Mouse (Mus musculus): ENCODE data around the gene Rasgef1b.

Rasgef1b gene

DNA sequence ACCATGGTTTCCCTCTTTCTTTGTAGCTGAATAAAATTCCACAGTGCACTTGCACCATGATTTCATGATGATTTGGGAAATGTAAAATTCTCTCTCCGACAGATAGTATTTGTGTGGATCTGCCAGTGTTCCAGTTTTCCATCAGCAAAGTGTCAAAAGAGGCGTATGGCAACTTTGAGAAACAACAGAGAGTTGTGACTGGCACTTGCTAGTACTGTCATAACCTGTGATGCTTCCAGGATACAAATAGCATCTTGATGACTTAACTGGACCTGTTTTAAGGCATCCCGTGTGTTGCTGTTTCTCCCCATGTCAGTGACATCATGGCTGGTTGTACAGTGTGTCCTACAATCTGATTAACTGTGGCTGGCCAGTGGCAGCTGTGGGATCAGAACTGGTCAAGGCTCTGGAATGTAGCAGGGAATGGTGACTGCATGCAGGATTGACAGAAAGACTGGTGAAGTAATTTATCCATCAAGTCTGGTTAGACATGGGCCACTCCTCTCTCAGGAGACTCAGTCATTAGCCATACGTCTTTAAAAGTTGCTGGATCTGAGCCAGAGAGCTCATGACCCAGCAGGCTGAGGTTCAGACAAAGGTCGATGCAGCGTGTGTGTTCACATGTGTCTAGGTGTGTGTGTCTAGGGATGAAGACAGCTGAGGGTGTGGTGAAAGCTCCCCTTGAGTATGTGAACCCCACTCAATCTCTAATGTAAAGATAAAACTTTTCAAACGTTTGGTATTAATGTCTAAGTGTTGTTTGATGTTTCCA lies 328.8 kb downstream of the Rasgef1b start:
- peak; percentile 63 for DNase-seq (ENCODE audit: low spot score)

DNA sequence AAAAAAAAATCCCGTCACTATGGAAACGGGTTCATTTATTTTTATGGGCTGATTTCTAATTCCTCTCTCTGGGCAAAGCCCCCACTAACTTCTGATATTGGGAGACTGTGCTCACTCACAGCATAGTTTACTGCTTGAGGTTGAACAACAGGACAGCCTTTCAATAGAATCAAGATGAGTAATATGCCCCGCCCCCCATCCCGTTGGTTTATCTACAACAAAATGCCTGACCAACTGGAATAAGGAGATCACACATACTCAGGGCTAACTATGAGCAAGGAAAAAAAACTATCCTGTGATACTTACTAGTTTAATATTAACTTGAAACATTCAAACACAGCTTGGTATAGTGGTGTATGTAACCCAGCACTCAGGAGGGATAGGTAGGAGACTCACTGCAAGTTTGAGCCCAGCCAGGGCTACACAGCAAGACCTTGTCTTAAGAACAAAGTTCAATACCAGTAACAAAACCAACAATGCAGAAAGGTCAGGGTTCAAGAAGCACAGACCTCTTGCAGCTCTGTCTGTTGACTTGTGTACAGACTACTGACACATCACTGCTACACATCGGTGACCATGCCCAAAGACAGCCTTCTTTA lies 330.3 kb downstream of the Rasgef1b start:
- no peak for DNase-seq (ENCODE audit: low spot score)

DNA sequence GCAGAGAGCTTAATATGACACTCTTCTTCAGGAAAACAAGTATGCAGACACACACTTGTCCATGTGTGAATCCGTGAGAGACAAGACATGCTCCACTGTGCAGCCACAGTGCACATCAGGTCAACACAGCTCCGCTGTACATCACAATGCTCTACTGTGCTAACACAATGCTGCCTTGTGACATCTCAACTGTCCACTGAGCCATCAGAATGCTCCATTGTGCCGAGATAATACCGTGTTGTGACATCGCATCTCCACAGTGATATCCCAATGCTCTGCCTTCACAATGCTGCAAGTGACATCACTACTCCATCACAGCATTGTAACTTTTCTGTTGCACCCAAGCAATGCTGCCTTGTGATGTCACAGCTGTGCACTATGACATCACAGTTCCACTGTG lies 334.3 kb downstream of the Rasgef1b start:
- DNase-seq (ENCODE audit: low spot score): no peak

DNA sequence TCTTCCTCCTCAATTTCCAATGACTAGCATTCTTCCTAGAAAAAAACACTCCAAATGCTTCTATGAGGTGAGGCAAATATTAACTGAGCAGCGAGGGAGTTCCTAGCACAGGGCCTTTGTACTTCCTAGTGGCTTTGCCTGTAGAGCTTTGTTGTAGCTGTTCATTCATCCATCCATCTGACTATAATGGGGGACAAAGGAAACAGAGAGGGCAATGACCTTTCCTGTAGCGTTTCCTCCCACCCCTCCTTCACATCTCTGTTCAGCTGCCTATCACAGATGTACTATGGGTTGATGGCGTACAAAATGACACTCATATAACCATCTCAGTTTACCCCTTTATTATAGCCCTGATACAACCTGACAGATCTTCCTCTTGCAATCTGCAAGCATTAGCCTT lies 337.3 kb downstream of the Rasgef1b start:
- no peak for DNase-seq (ENCODE audit: low spot score)

DNA sequence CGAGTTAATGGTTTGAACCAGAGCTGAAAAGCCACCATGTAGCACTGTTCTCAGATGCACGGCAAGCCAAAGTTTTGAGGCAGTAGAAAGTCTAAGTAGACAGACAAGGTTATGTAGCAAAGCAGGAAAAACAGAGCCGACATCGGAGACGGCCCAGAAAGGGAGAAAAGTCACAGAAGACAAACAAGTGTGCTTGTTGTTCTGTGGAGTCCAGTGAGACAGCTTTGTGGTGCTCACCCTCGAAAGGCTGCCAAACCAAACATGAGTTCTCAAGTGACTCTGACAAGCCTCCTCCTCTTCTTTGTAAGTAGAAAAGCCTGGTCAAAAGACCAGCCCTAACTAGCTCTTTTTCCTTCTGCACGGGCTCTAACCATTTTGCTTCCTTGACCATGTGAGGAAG lies 338.1 kb downstream of the Rasgef1b start:
- no peak for DNase-seq (ENCODE audit: low spot score)

DNA sequence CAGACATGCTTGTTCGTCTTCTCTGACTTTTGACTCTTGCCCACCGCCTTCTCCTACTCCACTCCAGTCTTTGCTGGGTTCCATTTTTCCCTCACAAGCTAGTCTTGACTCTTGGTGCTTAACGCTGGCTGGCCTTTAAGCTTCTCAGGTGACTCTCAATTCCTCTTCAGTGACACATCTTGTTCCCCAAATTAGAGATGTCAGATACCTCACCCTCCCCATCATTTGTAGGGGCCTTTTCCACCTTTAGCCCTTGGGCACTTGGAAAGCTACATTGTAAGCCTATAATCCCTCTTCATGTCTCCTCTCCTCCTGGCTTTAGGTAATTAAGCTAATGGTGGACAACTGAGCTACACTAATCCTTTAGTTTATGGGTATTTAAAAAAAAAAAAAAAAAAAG lies 338.6 kb downstream of the Rasgef1b start:
- DNase-seq (ENCODE audit: low spot score): no peak

DNA sequence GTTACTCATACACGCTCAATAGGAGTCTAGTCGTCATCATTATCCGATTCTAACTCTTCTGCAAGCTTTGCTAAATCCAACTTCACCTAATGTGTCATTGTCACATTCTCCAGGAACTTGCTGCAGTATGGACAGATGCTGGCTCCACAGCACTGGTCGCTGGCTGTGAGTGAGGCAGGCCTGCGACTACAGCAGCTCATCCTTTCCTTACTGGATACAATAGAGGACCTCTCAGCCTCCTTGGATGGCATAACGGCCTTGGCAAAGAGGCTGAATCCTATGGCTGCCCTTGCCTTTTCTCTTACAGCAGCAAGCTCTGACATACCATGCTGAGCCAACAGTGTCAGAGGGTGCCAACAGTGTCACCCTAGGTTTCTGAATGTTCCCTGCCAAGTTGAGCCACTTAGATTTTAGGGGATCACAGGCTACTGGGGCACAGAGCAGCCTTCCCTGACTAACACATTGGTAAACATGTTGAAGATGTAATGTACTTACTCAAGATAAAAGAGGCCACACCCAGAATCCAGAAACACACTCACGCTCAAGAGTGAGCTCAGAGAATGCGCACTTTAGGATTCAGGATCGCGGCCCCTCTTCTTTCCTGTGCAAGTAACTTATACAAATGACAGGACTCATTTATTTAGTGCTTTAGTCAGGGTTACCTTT lies 340.1 kb downstream of the Rasgef1b start:
- DNase-seq (ENCODE audit: low spot score): no peak

DNA sequence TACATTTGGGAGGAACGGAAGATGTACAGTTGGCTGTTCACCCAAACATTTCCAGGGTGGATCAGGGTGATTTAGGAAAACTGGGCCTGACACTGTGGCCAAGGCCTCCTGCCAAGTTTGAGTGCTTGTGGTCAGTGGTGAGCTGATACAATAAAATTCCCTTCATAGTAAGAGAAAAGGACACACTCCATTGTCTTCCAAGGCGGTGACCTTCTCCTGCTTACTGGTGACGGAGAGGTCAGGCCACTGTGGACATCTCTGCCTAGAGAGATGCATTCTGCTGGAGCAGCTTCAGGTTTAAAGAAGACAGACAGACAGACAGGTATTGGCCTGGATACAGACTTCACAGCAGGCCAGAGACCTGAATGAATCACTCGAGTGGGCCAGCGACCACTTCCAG lies 340.7 kb downstream of the Rasgef1b start:
- no peak for DNase-seq (ENCODE audit: low spot score)

DNA sequence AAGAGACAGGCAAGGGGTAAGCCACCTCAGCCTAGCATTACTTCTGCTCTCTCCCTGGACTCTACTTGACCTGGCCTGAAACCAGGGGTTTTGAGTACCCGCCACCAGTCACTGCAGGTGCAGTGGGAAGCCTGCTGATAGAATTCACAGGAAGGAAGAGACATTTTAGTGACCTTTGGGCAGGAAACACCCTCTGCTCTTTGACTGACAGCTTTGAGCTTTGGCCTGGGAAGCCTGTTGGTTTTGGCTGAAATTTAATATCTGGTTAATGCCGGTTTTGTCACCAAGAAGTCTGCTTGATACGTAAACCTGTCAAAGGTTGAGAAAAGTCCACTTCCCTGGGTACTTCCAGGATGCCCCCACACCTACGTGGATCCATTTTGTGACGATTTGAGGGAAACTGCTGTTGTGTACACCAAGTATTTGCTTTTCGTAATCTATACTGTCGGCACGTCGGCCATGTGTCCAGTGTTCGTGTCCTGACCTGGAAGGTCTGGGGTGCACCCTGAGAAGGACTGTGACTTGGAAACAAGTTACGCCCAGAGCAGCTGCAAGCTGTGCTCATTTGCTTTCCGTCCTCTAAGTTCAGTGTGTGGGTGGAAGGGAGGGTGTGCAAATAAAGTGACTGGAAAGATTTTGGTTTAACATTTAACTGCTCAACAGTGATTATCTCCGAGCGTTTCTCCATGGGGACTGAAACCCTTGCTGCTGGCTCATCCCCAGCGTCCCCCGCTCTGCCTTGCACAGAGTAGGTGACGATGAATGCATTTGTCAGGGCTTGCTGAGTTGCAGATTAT lies 341.5 kb downstream of the Rasgef1b start:
- no peak for DNase-seq (ENCODE audit: low spot score)

DNA sequence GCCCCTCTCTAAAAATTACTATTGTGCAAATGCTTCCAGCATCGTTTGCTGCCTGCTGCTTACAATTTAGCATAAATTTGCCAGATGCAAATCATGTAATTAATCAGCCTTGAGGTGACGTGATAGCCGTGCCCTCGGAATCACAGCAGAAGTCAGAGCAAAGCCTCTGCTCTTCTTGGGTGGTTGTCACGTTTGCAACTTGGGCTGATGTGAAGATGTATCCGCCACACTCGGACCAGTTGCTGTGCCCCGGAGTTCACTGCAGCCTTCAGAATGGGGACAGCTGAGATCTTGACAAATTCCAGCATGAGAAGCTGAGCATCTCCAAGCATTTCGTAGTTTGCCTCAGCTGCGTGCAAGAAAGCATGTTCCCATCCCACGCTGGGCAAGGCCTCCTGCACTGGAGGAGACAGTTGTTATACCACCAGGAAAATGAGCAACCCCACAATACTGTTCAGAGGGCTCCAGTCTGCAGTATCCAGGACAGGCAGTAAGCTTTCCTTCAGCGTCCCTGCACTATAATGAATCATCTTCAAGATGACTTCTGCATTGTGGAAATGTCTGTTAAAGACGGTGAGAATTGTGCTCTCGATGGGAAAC lies 342.5 kb downstream of the Rasgef1b start:
- DNase-seq (ENCODE audit: low spot score): no peak

DNA sequence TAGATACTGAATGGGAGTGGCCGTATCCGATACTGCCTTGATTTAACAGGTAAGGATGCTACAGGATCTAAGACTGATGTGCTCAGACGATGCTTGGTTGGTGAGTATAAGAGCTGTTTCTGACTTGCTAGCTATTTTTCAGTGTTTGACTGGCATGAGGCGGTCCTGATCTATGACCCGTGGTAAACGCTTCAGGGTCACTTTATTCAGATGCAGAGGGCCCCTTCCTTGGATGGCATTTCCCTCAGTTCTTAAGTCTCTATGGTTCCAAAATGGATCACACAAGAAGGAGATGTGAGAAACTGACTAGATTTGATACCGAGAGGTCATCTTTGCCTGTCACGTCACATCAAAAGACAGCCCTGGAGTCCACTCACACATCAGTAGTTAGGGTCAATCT lies 343.1 kb downstream of the Rasgef1b start:
- no peak for DNase-seq (ENCODE audit: low spot score)

DNA sequence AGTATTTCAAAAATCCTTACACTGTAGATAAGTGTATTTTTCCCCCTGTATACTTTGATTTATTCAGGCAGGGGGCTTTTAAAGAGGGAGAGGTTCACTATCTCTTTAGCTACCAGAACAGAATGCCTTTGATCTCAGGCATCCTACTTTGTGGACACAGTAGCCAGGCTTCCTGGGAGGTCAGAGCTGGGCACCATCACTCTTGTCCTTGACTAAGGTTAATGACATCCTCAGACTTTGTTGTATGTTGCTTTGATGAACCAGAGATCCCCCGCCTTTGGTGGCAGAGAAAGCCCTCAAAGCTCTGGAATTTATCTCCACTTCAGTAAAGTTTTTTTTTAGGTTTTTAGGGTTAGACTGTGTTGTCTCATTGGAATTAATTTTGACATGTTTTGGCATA lies 343.8 kb downstream of the Rasgef1b start:
- DNase-seq (ENCODE audit: low spot score): no peak

DNA sequence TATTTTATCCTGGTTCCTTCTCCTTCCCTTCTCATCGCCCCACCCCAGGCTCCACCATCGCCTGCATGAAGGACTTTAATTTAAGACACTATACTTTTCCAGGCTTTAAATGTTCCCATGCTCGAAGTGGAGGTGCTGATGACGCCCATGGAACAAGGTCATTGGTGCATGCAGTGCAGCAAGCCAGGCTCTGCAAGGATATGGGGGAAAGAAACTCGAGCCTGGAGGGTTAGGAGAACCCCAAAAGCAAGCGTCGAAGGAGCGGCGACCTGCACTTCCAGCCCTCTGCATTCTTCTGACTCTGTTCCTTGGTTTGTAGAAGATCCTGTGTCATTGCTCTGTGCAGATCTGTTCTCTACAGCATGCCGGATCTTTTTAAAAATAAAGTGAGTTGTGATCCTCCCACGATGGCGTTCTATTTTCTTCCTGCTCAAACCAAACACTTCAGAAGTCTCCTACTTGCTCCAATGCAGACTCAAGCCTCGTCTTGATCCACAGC lies 345.0 kb downstream of the Rasgef1b start:
- DNase-seq (ENCODE audit: low spot score): no peak

DNA sequence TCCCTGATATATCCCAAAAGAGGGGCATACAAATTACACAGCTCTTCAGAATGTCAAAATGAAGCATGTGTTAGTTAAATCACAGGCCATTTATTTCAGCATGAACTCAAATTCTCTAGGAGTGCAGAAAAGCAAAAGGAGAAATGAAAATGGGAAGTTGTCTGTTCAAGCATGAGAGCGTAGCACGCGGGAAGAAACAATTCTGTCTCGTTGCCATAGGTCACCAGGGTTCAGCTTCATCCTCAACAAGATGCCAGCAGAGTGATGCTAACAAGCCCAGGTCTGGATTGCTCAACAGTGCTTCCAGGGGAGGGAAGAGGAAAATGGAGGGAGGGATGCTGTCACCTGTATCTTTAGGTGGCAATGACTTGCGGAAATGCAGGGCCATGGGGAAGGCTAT lies 346.1 kb downstream of the Rasgef1b start:
- no peak for DNase-seq (ENCODE audit: low spot score)

DNA sequence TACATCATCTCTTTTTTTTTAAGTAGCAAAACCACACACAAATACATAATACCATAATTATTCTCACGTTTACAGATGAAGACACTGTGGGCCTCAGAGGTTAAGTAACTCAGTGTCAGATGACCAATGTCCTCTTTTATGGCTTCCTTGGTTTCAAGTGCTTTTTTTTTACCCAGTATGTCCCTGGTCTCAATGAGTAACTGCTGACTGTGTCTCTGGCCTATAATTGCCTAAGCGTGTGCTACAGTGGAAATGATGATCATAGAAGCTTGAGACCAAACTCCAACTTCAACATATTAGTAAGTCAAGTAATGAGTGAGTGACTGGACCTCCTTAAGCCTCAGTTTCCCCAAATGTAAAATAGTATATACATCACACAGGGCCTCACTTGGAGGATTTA lies 347.2 kb downstream of the Rasgef1b start:
- DNase-seq (ENCODE audit: low spot score): peak; percentile 31

DNA sequence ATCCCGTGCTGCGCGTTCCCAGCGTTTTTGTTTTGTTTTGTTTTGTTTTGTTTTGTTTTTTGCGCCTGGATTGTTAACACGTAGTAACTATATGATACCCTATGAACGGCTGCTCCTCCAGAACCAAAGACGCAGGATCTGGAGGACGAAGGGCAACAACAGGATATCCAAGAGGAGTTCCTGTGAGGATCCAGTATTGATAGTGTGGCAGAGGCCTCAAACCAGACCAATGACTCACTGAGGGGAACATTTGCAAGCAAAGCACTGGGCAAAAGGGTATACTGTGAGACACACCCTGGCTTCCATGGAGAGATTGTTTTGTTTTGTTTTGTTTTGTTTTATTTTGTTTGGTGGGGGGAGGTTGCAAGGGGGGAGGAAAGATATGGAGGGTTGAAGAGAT lies 348.0 kb downstream of the Rasgef1b start:
- DNase-seq (ENCODE audit: low spot score): no peak

DNA sequence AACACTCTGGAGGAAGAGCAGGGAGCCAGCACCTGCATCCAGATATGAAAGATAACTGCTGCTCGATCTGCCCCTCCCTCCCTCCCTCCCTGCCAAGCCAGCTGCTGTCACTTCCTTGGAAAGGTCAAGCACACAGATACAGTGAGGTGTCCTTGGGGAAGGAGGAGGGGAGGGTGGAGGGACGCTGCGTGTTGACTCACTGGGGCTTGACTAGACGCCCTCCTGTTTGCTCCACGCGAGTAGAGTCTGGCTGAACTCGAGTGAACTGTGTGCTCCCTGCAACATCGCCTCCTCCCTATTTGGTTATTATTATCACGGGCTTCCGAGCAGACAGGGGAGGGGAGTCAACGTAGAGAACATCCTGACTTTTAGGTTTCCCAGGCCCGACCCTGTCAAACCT lies 348.7 kb downstream of the Rasgef1b start:
- no peak for DNase-seq (ENCODE audit: low spot score)

DNA sequence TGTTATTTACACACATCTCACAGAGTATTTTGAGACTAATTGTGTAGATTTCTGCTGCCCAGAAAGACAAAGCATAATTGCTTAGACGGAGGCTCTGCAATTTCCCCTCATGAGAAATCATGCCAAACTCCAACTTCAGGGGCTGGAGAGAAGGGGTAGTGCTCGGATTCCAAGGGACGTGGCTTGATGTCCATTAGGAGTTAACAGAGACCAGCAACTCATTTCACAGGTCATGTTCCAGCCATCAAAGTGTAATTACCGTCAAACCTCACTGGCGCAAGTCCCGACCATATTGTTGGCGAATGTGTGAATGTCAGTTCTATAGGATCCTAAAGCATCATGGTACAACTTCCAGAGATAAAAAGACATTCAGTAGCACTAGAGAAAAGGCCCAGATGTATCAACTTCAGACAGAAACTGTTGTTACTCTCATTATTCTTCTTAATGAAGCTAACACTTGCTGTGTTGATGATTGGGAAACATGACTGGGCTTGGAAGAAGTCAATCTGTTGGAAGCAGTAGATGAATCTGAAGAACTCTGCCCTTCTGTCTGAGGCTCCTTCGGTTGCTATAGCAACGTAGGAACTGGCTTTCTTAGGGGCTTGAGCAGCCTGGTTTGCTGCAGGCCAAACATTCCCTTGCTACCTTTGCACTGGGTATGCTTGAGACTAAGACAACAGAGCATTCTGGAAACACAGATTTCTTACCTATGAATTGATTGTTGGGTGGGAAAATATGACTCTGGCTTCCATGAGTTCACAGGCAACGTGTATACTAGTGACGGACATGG lies 350.2 kb downstream of the Rasgef1b start:
- DNase-seq (ENCODE audit: low spot score): no peak

DNA sequence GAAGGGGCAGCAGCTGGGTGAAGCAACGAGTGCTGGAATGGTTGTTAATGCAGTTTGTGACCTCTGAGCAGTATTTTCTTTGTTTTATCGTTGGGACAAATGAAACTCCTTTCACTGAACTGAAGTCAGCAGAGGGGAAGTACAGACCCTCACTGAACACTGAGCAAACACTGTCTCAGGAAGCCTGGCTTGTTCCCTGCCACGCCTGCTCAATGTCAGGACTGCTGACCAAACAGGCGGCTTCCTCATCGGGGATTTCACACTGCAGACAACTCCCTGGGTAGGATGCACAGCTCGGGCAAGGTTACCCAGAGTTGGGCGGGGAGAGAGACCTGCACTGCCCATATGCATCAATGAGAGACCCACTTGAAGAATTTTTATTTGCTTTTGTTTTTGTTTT lies 353.1 kb downstream of the Rasgef1b start:
- no peak for DNase-seq (ENCODE audit: low spot score)

DNA sequence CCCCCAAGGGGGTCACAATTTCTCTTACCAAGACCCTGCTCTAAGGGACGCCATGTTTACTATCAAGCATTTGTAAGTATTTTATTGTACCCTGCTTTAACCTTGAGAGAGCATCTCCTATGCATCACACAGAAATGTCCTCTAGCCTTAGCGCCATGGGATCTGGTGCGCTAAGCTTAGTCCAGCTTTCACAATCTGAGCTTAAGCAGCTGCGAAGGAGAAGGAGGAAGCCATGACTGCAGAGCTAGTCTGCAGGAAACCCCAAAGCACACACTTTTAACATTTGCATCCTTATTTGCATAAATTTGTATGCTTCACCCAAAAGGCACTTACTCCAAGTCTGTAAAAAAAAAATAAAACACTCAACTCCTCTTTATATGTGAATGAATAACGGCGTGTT lies 354.4 kb downstream of the Rasgef1b start:
- DNase-seq (ENCODE audit: low spot score): no peak

DNA sequence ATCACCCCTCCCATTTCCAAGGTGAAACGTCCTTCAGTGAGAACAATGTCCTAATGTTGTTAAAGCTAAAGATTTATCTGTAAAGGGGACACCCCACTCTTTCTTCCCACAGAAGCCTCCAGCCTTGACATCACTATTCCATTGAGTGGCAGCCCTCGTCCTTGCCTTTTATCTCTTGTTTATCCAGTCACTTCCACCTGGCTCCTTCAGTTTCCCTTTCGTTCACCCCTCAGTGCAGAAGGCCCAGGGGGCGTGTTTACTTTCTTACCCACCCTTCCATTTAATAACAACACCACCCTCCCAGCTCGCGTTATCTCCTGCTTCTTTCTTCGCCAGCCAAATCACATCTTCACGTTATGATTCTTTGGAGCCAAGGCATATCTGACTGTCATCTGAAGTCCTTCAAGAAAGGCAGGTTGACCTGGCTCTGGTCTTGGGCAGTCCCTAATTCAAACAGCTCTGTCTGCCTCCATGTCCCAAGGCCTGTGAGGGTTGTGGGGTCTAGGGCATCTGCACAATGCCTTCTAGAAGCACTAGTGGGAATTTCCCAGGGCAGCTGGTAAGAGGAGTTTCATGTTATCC lies 355.2 kb downstream of the Rasgef1b start:
- DNase-seq (ENCODE audit: low spot score): no peak
